In the genomic region with DNA sequence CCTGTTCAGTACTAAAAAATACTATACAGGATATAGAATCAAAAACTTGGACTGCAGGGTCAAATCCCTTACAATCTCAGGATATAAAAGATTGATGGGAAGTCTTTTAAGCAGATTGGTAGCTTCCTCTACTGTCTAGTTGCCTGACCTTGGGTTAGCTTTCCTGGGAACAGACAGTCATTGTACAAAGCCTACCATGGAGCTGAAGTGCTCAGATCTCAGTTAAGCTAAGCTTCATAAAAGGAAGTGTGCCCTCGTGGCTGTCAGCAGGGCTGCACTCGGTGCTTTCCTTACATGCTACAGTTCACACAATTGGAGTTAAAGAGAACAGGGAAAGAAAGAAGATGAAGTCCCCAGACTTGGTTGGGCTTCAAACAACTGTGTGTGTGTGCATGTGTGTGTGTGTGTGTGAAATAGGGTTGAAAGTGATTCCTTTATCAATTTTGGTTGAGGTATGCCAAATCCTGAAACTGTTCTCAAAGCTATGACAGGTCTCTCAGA, we compare ENCODE assay signal across 30 mouse cellular contexts.
DNase-seq lines count a peak whose midpoint lies in the region; ATAC-seq and TF ChIP-seq lines count a peak whose summit lies in the region.
"Had no signal": no experiment of that assay in that cellular context is flagged by ENCODE, and none has a peak within 500 bp of the region (broad histone marks: within the 10 kb centered on the region; RNA-seq: fewer than 3 reads in every experiment).

No protein-coding gene starts in this region.

- ATAC-seq in forebrain, embryonic 13.5 days: peak; percentile 43; the same call in 1 of the 2 replicates
- ATAC-seq in forebrain, postnatal 0 days: no peak
- no peak for ATAC-seq in midbrain, embryonic 14.5 days (ENCODE audit: low FRiP score, low TSS enrichment)
- ATAC-seq in midbrain, embryonic 11.5 days (ENCODE audit: low FRiP score): no peak
- ATAC-seq: hindbrain, embryonic 16.5 days; intestine, embryonic 15.5 days had no signal

- no peak for DNase-seq in forebrain, postnatal 0 days
- peak; percentile 14 for DNase-seq in midbrain, embryonic 14.5 days
- DNase-seq in midbrain, embryonic 11.5 days (ENCODE audit: low spot score, missing footprints): no peak
- peak; percentile 11 for DNase-seq in A20 (ENCODE audit: low read depth, low spot score)
- DNase-seq in brain, adult 2 months (ENCODE audit: low read depth, low spot score): peak; percentile 9
- no peak for DNase-seq in layer of hippocampus, adult 8-10 months (ENCODE audit: low spot score in 2 of 2)
- DNase-seq in cerebellum, adult 8-10 months: no peak
- DNase-seq: adrenal gland, adult 2 months; adrenal gland, postnatal 14 days; B cell, adult 2 months; cerebellum, adult 11 months; cerebellum, adult 2 months; cerebellum, postnatal 10 days; cerebellum, postnatal 36 days; embryo, embryonic 11 days; gastrocnemius, postnatal 10 days; heart, adult 11 months; heart, postnatal 10 days; heart, postnatal 36 days had no signal

- no peak overlapping the region for H3K4me2 ChIP-seq in forebrain, embryonic 13.5 days
- no peak overlapping the region for H3K4me2 ChIP-seq in forebrain, postnatal 0 days (ENCODE audit: low read depth)
- H3K4me2 ChIP-seq in midbrain, embryonic 14.5 days (ENCODE audit: low read length): no peak overlapping the region
- no peak overlapping the region for H3K4me2 ChIP-seq in midbrain, embryonic 11.5 days
- H3K4me2 ChIP-seq: embryonic facial prominence, embryonic 13.5 days; forebrain, embryonic 12.5 days; heart, embryonic 12.5 days; heart, embryonic 15.5 days; hindbrain, embryonic 13.5 days; intestine, embryonic 15.5 days had no signal

- no peaks in the 10 kb centered on the region for H3K27me3 ChIP-seq in forebrain, embryonic 13.5 days
- no peaks in the 10 kb centered on the region for H3K27me3 ChIP-seq in forebrain, postnatal 0 days (ENCODE audit: insufficient read depth, low read length)
- no peaks in the 10 kb centered on the region for H3K27me3 ChIP-seq in midbrain, embryonic 14.5 days (ENCODE audit: control insufficient read depth, insufficient read depth, low read length)
- H3K27me3 ChIP-seq in midbrain, embryonic 11.5 days (ENCODE audit: control insufficient read depth, insufficient read depth, low read length): no peaks in the 10 kb centered on the region
- H3K27me3 ChIP-seq: embryonic facial prominence, embryonic 13.5 days; forebrain, embryonic 12.5 days; heart, embryonic 12.5 days; heart, embryonic 15.5 days; hindbrain, embryonic 13.5 days; intestine, embryonic 15.5 days had no signal

- no peak overlapping the region for H3K27ac ChIP-seq in forebrain, embryonic 13.5 days
- no peak overlapping the region for H3K27ac ChIP-seq in forebrain, postnatal 0 days (ENCODE audit: low read depth, low read length)
- no peak overlapping the region for H3K27ac ChIP-seq in midbrain, embryonic 14.5 days (replicated peaks; ENCODE audit: low read depth, low read length)
- H3K27ac ChIP-seq in midbrain, embryonic 11.5 days (ENCODE audit: low read depth, low read length): no peak overlapping the region
- H3K27ac ChIP-seq: embryonic facial prominence, embryonic 10.5 days; embryonic facial prominence, embryonic 13.5 days; forebrain, embryonic 12.5 days; heart, embryonic 15.5 days; hindbrain, embryonic 10.5 days; hindbrain, embryonic 13.5 days; intestine, embryonic 15.5 days had no signal

- H3K36me3 ChIP-seq in forebrain, embryonic 13.5 days (ENCODE audit: poor library complexity, severe bottlenecking): no peaks in the 10 kb centered on the region
- no peaks in the 10 kb centered on the region for H3K36me3 ChIP-seq in forebrain, postnatal 0 days (ENCODE audit: insufficient read depth)
- no peaks in the 10 kb centered on the region for H3K36me3 ChIP-seq in midbrain, embryonic 14.5 days (ENCODE audit: control insufficient read depth, insufficient read depth, low read length)
- no peaks in the 10 kb centered on the region for H3K36me3 ChIP-seq in midbrain, embryonic 11.5 days (ENCODE audit: control insufficient read depth, insufficient read depth, low read length)
- H3K36me3 ChIP-seq: embryonic facial prominence, embryonic 10.5 days; embryonic facial prominence, embryonic 13.5 days; forebrain, embryonic 12.5 days; heart, embryonic 12.5 days; heart, embryonic 15.5 days; hindbrain, embryonic 10.5 days; hindbrain, embryonic 13.5 days; intestine, embryonic 15.5 days had no signal

- H3K9ac ChIP-seq in forebrain, embryonic 13.5 days: no peak overlapping the region
- no peak overlapping the region for H3K9ac ChIP-seq in forebrain, postnatal 0 days
- no peak overlapping the region for H3K9ac ChIP-seq in midbrain, embryonic 14.5 days (replicated peaks; ENCODE audit: low read length)
- no peak overlapping the region for H3K9ac ChIP-seq in midbrain, embryonic 11.5 days (ENCODE audit: low read length)
- H3K9ac ChIP-seq: embryonic facial prominence, embryonic 13.5 days; forebrain, embryonic 12.5 days; heart, embryonic 12.5 days; heart, embryonic 15.5 days; hindbrain, embryonic 13.5 days; intestine, embryonic 15.5 days had no signal

- TF ChIP-seq CTCF in forebrain, postnatal 0 days (IDR thresholded peaks at IDR 0.05; ENCODE audit: low read depth): no peak

- H3K4me3 ChIP-seq in forebrain, embryonic 13.5 days: no peak overlapping the region
- no peak overlapping the region for H3K4me3 ChIP-seq in forebrain, postnatal 0 days (ENCODE audit: low read depth, low read length)
- no peak overlapping the region for H3K4me3 ChIP-seq in midbrain, embryonic 14.5 days (replicated peaks; ENCODE audit: low read depth, low read length)
- H3K4me3 ChIP-seq in midbrain, embryonic 11.5 days (ENCODE audit: low read depth, low read length): no peak overlapping the region
- H3K4me3 ChIP-seq: embryonic facial prominence, embryonic 10.5 days; embryonic facial prominence, embryonic 13.5 days; erythroblast, embryonic 14.5 days; forebrain, embryonic 12.5 days; heart, embryonic 12.5 days; heart, embryonic 15.5 days; hindbrain, embryonic 10.5 days; hindbrain, embryonic 13.5 days; intestine, embryonic 15.5 days had no signal

- no peaks in the 10 kb centered on the region for H3K9me3 ChIP-seq in forebrain, embryonic 13.5 days (replicated peaks)
- no peaks in the 10 kb centered on the region for H3K9me3 ChIP-seq in forebrain, postnatal 0 days (ENCODE audit: low read length)
- H3K9me3 ChIP-seq in midbrain, embryonic 14.5 days (ENCODE audit: control insufficient read depth, low read length): no peaks in the 10 kb centered on the region
- no peaks in the 10 kb centered on the region for H3K9me3 ChIP-seq in midbrain, embryonic 11.5 days (ENCODE audit: control insufficient read depth, low read length)
- H3K9me3 ChIP-seq: embryonic facial prominence, embryonic 10.5 days; embryonic facial prominence, embryonic 13.5 days; forebrain, embryonic 12.5 days; heart, embryonic 15.5 days; hindbrain, embryonic 10.5 days; hindbrain, embryonic 13.5 days; intestine, embryonic 15.5 days had no signal

- WGBS in forebrain, embryonic 13.5 days: 26% methylated on average over 2 of the region's 2 CpGs
- WGBS in forebrain, postnatal 0 days: 41% methylated on average over 2 of the region's 2 CpGs
- WGBS in midbrain, embryonic 14.5 days: 41% methylated on average over 2 of the region's 2 CpGs
- 58% methylated on average over 2 of the region's 2 CpGs for WGBS in midbrain, embryonic 11.5 days

- H3K4me1 ChIP-seq in forebrain, embryonic 13.5 days: no peaks in the 10 kb centered on the region
- H3K4me1 ChIP-seq in forebrain, postnatal 0 days (ENCODE audit: insufficient read depth): no peaks in the 10 kb centered on the region
- no peaks in the 10 kb centered on the region for H3K4me1 ChIP-seq in midbrain, embryonic 14.5 days (ENCODE audit: control insufficient read depth, insufficient read depth, low read length)
- no peaks in the 10 kb centered on the region for H3K4me1 ChIP-seq in midbrain, embryonic 11.5 days (ENCODE audit: control insufficient read depth, insufficient read depth, low read length)
- H3K4me1 ChIP-seq: embryonic facial prominence, embryonic 10.5 days; embryonic facial prominence, embryonic 13.5 days; forebrain, embryonic 12.5 days; heart, embryonic 12.5 days; heart, embryonic 15.5 days; hindbrain, embryonic 10.5 days; hindbrain, embryonic 13.5 days; intestine, embryonic 15.5 days had no signal

Comparison
In these comparisons a context has a peak if more than half of its experiments do, and no peak if none do; other contexts are left out.
1. DNase-seq: peak in midbrain, embryonic 14.5 days (single experiment), A20 (single experiment) and brain, adult 2 months (single experiment); none in forebrain, postnatal 0 days (single experiment), midbrain, embryonic 11.5 days (single experiment), layer of hippocampus, adult 8-10 months (0 of 2) and cerebellum, adult 8-10 months (single experiment).